Mouse (Mus musculus) E14TG2a.4 (cell line): ENCODE results near the gene Agr3.

ENCODE experiments used
- CTCF ChIP-seq: conservative IDR thresholded peaks from 2 replicates; pipeline ENCODE4 v1.5.1; 2014; ENCODE audit warnings: low read length
- POU5F1 ChIP-seq: IDR thresholded peaks from 2 replicates; pipeline ENCODE4 v1.6.1; 2014; ENCODE audit warnings: low read length, borderline replicate concordance

GRCm38 (mm10) chr12:35910632-35911031, 14.8 kb upstream of the Agr3 start:
- TF ChIP-seq CTCF (no peak), POU5F1 (no peak)
